Mouse (Mus musculus) bone marrow macrophage, adult 2 months (primary cell): ENCODE measurements around the gene Zbtb16.

Experiments used
- CTCF ChIP-seq: IDR thresholded peaks from 2 replicates; pipeline ENCODE4 v1.5.1; 2012; ENCODE audit warnings: low read depth, mild to moderate bottlenecking, low read length, moderate library complexity
- POLR2A ChIP-seq: IDR thresholded peaks from 2 replicates; pipeline ENCODE4 v1.6.1; 2012; ENCODE audit warnings: mild to moderate bottlenecking, low read depth, low read length, borderline replicate concordance

GRCm38 (mm10) chr9:48787321-48787720, 48.7 kb downstream of the Zbtb16 start:
- TF ChIP-seq CTCF, result no peak
- TF ChIP-seq POLR2A, result no peak
